Mouse (Mus musculus) embryo, embryonic 10.5 days (tissue): ENCODE data around the gene Lpcat3.

Experiments
- DNase-seq: peaks from one replicate; pipeline ENCODE4 v3.0.0-alpha.2; 2015; ENCODE audit warnings: low spot score

The Lpcat3 gene

GRCm38 (mm10) chr6:124739231-124739796, 76.5 kb downstream of the Lpcat3 start:
- DNase-seq: no peak

GRCm38 (mm10) chr6:124740211-124740887, 77.5 kb downstream of the Lpcat3 start:
- peak; percentile 79 for DNase-seq

- DNase-seq: peak; percentile 98
Observed at GRCm38 (mm10) chr6:124740888-124741761, 78.3 kb downstream of the Lpcat3 start, which contains the start of gene Grcc10. Grcc10 (minus strand) TSS chr6:124741374.

GRCm38 (mm10) chr6:124741842-124742241, 79.0 kb downstream of the Lpcat3 start:
- DNase-seq: no peak

GRCm38 (mm10) chr6:124742839-124743514, 80.2 kb downstream of the Lpcat3 start:
- no peak for DNase-seq

- DNase-seq: no peak
Observed at GRCm38 (mm10) chr6:124743647-124744046, 80.8 kb downstream of the Lpcat3 start.

GRCm38 (mm10) chr6:124744755-124745321, 82.0 kb downstream of the Lpcat3 start:
- DNase-seq: no peak

GRCm38 (mm10) chr6:124745490-124746295, 82.9 kb downstream of the Lpcat3 start:
- DNase-seq: peak; percentile 96

- DNase-seq: peak; percentile 18
Observed at GRCm38 (mm10) chr6:124746296-124746605, 83.4 kb downstream of the Lpcat3 start.

GRCm38 (mm10) chr6:124746654-124747632, 84.1 kb downstream of the Lpcat3 start:
- DNase-seq: no peak

- DNase-seq: no peak
Observed at GRCm38 (mm10) chr6:124750405-124750804, 87.6 kb downstream of the Lpcat3 start.

- no peak for DNase-seq
Observed at GRCm38 (mm10) chr6:124753861-124754260, 91.0 kb downstream of the Lpcat3 start.
